Mouse (Mus musculus): Measurements from ENCODE around the gene Gm20662.

DNA sequence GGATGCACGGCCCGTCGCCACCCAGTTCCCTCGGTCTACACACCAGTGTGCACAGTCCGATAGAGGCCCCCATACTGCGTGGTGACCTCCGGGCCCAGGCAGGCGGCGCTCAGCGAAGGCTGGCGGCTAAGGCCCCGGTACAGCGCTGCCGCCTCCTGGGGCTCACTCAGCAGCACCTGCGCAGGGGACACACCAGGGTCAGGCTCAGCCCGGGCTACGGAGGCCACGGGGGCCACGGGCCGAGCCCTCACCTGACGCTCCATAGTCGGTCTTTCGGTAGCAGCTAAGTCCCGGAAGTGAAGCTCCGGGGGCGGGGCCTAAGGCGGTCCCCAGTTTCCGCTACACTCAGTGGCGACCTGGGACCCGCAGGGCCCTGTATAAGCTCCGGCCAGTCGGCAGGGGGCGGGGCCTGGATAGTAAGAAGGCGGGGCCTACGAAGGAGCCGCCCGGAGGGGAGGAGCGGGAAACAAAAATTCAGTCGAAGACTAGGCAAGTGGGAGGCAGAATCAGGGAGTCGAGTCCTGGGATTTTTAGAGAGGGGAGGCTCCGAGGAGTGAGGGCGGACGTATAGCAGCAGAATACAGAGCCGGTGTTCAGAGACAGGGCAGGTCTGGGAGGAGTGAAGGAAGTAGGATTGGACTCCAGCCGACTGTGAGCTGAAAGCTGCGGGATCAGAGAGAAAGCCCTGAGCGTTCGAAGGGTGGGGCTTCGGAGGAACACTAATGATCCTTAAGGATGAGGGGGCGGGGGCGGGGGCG lies 98.2 kb downstream of the Gm20662 start, which contains the start of gene Apeh:
- TF ChIP-seq GATA1 (IDR thresholded peaks at IDR 0.05; ENCODE audit: low read length) (no peak), TAL1 (IDR thresholded peaks at IDR 0.05; ENCODE audit: low read length) (no peak)

All from erythroblast, embryonic 14.5 days (primary cell).